Mouse (Mus musculus): ENCODE data around the gene Agap1. TPM values are rescaled to one million over a fixed set of nuclear protein-coding genes. Genes with fewer than 3 reads are reported as not detected.

Agap1 gene
- polyA plus RNA-seq (2012; rRNA removed), result 29.3 and 31.6 TPM in 2 replicates

- WGBS, result under 1% methylated on average over 107 of the region's 118 CpGs
- H3K27ac ChIP-seq (ENCODE audit: insufficient read depth, low read depth, low read length), result peak within 1 kb of the TSS; percentile 89
- H3K4me1 ChIP-seq (ENCODE audit: control insufficient read depth, insufficient read depth, low read length), result peaks cover 15% of the 10 kb centered on the region; the same call in 1 of the 2 replicates
- peak within 1 kb of the TSS; percentile 72 for H3K4me3 ChIP-seq (ENCODE audit: insufficient read depth, low read depth, low read length)
- no peaks in the 10 kb centered on the region for H3K27me3 ChIP-seq (replicated peaks; ENCODE audit: control insufficient read depth, insufficient read depth, low read length)
- H3K36me3 ChIP-seq (ENCODE audit: control insufficient read depth, insufficient read depth, low read length), result no peaks in the 10 kb centered on the region
- DNase-seq, result peak; percentile 98
- TF ChIP-seq CTCF (conservative IDR thresholded peaks at IDR 0.05; ENCODE audit: insufficient read depth, insufficient read length, low read depth, low read length) (no peak), POLR2A (IDR thresholded peaks at IDR 0.05; ENCODE audit: low read depth, low read length) (no peak)
Observed at GRCm38 (mm10) chr1:89454196-89455123, at the start of gene Agap1. Gene Agap1, plus strand, starts transcription at chr1:89454806.

GRCm38 (mm10) chr1:89405991-89406390, 48.6 kb upstream of the Agap1 start:
- H3K27me3 ChIP-seq (replicated peaks; ENCODE audit: control insufficient read depth, insufficient read depth, low read length), result no peaks in the 10 kb centered on the region
- no peak overlapping the region for H3K27ac ChIP-seq (ENCODE audit: insufficient read depth, low read depth, low read length)
- H3K36me3 ChIP-seq (ENCODE audit: control insufficient read depth, insufficient read depth, low read length), result no peaks in the 10 kb centered on the region
- peaks cover 8% of the 10 kb centered on the region; the same call in 1 of the 2 replicates for H3K4me1 ChIP-seq (ENCODE audit: control insufficient read depth, insufficient read depth, low read length)
- peak; percentile 65 for DNase-seq
- 64% methylated on average over 6 of the region's 6 CpGs for WGBS
- TF ChIP-seq CTCF (conservative IDR thresholded peaks at IDR 0.05; ENCODE audit: insufficient read depth, insufficient read length, low read depth, low read length) (no peak), POLR2A (IDR thresholded peaks at IDR 0.05; ENCODE audit: low read depth, low read length) (no peak)
- no peak overlapping the region for H3K4me3 ChIP-seq (ENCODE audit: insufficient read depth, low read depth, low read length)

DNA sequence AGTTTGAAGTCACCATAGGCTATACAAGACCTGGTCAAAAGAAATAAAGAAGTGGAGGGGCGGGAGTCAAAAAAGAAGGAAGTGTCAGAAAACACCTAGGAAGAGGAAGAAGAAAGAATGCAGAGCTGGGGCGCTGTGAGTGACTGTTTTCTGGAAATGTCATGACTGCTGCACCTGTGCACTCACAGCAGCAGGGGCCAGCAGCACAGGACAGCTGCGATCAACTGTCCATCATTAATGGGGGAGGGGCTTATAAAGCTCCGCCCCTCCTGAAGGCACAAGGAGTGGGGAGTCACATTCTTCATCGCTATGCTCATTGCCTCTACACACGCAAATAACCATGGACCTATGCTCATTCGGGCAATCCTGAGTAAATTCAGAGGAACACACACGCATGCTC, 46.6 kb upstream of the Agap1 start:
- TF ChIP-seq CTCF (conservative IDR thresholded peaks at IDR 0.05; ENCODE audit: insufficient read depth, insufficient read length, low read depth, low read length), result no peak
- no peak for TF ChIP-seq POLR2A (IDR thresholded peaks at IDR 0.05; ENCODE audit: low read depth, low read length)
- H3K36me3 ChIP-seq (ENCODE audit: control insufficient read depth, insufficient read depth, low read length), result no peaks in the 10 kb centered on the region
- no peak for DNase-seq
- 91% methylated on average over 8 of the region's 8 CpGs for WGBS
- H3K27ac ChIP-seq (ENCODE audit: insufficient read depth, low read depth, low read length), result no peak overlapping the region
- no peak overlapping the region for H3K4me3 ChIP-seq (ENCODE audit: insufficient read depth, low read depth, low read length)
- H3K27me3 ChIP-seq (replicated peaks; ENCODE audit: control insufficient read depth, insufficient read depth, low read length), result no peaks in the 10 kb centered on the region
- H3K4me1 ChIP-seq (ENCODE audit: control insufficient read depth, insufficient read depth, low read length), result peaks cover 8% of the 10 kb centered on the region; the same call in 1 of the 2 replicates

DNA sequence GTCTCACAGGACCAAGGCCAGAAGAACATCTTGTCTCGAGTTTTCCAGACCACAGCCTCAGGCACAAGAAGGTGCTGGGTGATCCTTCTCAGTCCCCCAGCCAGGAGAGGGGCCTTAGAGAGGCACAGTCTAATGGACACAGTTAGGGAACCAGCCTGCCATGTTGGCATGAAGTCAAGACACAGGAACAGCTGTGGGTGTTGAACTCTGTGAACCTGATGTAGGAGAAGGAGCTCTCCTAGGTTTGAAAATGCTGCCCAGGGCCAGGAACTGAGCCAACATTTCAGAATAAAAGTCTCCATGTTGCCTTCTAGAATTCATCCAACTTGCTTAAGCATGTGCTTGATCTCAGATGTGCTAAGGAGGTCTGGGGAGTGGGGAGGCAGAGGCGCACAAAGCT, 41.5 kb upstream of the Agap1 start:
- 61% methylated on average over 2 of the region's 2 CpGs for WGBS

GRCm38 (mm10) chr1:89414563-89414962, 40.0 kb upstream of the Agap1 start:
- H3K36me3 ChIP-seq (ENCODE audit: control insufficient read depth, insufficient read depth, low read length), result no peaks in the 10 kb centered on the region
- 67% methylated on average over 9 of the region's 9 CpGs for WGBS
- TF ChIP-seq POLR2A (IDR thresholded peaks at IDR 0.05; ENCODE audit: low read depth, low read length) (no peak), CTCF (conservative IDR thresholded peaks at IDR 0.05; ENCODE audit: insufficient read depth, insufficient read length, low read depth, low read length) (no peak)
- no peak for DNase-seq
- no peaks in the 10 kb centered on the region for H3K27me3 ChIP-seq (replicated peaks; ENCODE audit: control insufficient read depth, insufficient read depth, low read length)
- no peak overlapping the region for H3K4me3 ChIP-seq (ENCODE audit: insufficient read depth, low read depth, low read length)
- no peak overlapping the region for H3K27ac ChIP-seq (ENCODE audit: insufficient read depth, low read depth, low read length)
- peaks cover 4% of the 10 kb centered on the region; the same call in 1 of the 2 replicates for H3K4me1 ChIP-seq (ENCODE audit: control insufficient read depth, insufficient read depth, low read length)

More for the DNA sequence above, 41.5 kb upstream of the Agap1 start:
- peaks cover 4% of the 10 kb centered on the region; the same call in 1 of the 2 replicates for H3K4me1 ChIP-seq (ENCODE audit: control insufficient read depth, insufficient read depth, low read length)
- H3K36me3 ChIP-seq (ENCODE audit: control insufficient read depth, insufficient read depth, low read length), result no peaks in the 10 kb centered on the region
- no peak overlapping the region for H3K4me3 ChIP-seq (ENCODE audit: insufficient read depth, low read depth, low read length)
- H3K27me3 ChIP-seq (replicated peaks; ENCODE audit: control insufficient read depth, insufficient read depth, low read length), result no peaks in the 10 kb centered on the region
- DNase-seq, result peak; percentile 92
- H3K27ac ChIP-seq (ENCODE audit: insufficient read depth, low read depth, low read length), result no peak overlapping the region
- TF ChIP-seq POLR2A (IDR thresholded peaks at IDR 0.05; ENCODE audit: low read depth, low read length) (no peak), CTCF (conservative IDR thresholded peaks at IDR 0.05; ENCODE audit: insufficient read depth, insufficient read length, low read depth, low read length) (no peak)

- no peak for TF ChIP-seq CTCF (conservative IDR thresholded peaks at IDR 0.05; ENCODE audit: insufficient read depth, insufficient read length, low read depth, low read length)
- TF ChIP-seq POLR2A (IDR thresholded peaks at IDR 0.05; ENCODE audit: low read depth, low read length), result no peak
- Histone ChIP-seq H3K27ac (ENCODE audit: insufficient read depth, low read depth, low read length) (no peak overlapping the region), H3K4me1 (ENCODE audit: control insufficient read depth, insufficient read depth, low read length) (peaks cover 4% of the 10 kb centered on the region; the same call in 1 of the 2 replicates), H3K4me3 (ENCODE audit: insufficient read depth, low read depth, low read length) (no peak overlapping the region), H3K27me3 (replicated peaks; ENCODE audit: control insufficient read depth, insufficient read depth, low read length) (no peaks in the 10 kb centered on the region), H3K36me3 (ENCODE audit: control insufficient read depth, insufficient read depth, low read length) (no peaks in the 10 kb centered on the region)
- WGBS, result 49% methylated on average over 5 of the region's 5 CpGs
- DNase-seq, result no peak
Observed at GRCm38 (mm10) chr1:89416929-89417328, 37.7 kb upstream of the Agap1 start.

GRCm38 (mm10) chr1:89420642-89421041, 34.0 kb upstream of the Agap1 start:
- whole genome bisulfite sequencing, result 74% methylated on average over 11 of the region's 11 CpGs
- TF ChIP-seq POLR2A (IDR thresholded peaks at IDR 0.05; ENCODE audit: low read depth, low read length) (no peak), CTCF (conservative IDR thresholded peaks at IDR 0.05; ENCODE audit: insufficient read depth, insufficient read length, low read depth, low read length) (no peak)

More at GRCm38 (mm10) chr1:89420642-89421041, 34.0 kb upstream of the Agap1 start:
- no peaks in the 10 kb centered on the region for H3K27me3 ChIP-seq (replicated peaks; ENCODE audit: control insufficient read depth, insufficient read depth, low read length)
- H3K4me3 ChIP-seq (ENCODE audit: insufficient read depth, low read depth, low read length), result no peak overlapping the region
- H3K27ac ChIP-seq (ENCODE audit: insufficient read depth, low read depth, low read length), result no peak overlapping the region
- H3K36me3 ChIP-seq (ENCODE audit: control insufficient read depth, insufficient read depth, low read length), result no peaks in the 10 kb centered on the region
- no peak for DNase-seq
- H3K4me1 ChIP-seq (ENCODE audit: control insufficient read depth, insufficient read depth, low read length), result no peaks in the 10 kb centered on the region

Measured in kidney, adult 2 months (tissue).